ENCODE assay signal across 21 mouse cellular contexts in the genomic region with DNA sequence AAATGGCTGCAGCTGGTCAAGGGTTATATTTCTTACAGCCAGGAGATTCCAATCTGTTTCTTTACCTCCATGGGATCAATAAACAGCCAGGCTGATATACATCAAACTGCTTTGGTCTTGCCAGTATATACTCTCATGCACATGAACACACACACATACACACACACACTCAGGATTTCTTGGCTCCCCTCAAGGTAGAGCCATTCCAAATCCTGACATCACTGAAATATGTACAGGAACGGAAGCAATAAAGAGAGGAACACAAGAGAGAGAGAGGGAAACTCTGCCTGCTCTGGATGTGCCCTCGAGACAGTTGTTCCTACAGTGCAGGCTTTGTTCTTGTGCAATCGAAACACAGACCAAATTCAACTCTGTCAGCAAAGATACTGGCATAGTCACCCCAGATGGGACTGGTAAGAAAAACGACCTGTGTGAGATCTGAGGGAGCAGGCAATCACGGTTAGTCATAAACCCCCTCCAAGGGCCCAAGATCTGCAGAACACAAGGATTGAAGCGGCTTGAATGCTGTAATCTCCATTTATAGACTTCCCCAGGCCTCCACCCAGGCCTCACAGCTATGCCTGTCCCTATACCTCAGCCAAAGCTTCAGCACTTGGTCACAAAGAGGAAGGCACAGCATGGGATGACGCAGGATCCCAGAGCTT.
A peak's percentile ranks its signal among the peaks of the same experiment; 100 is the strongest.
DNase-seq lines count a peak whose midpoint lies in the region; ATAC-seq and TF ChIP-seq lines count a peak whose summit lies in the region.
"Had no signal": no experiment of that assay in that cellular context is flagged by ENCODE, and none has a peak within 500 bp of the region (broad histone marks: within the 10 kb centered on the region; RNA-seq: fewer than 3 reads in every experiment).

No protein-coding gene starts in this region.

- no peaks in the 10 kb centered on the region for H3K36me3 ChIP-seq in limb, embryonic 14.5 days (ENCODE audit: control insufficient read depth, insufficient read depth, low read length)
- H3K36me3 ChIP-seq: forebrain, embryonic 12.5 days; hindbrain, embryonic 15.5 days; limb, embryonic 12.5 days; midbrain, embryonic 13.5 days; neural tube, embryonic 15.5 days had no signal

- DNase-seq in layer of hippocampus, adult 2 months (ENCODE audit: low spot score in 2 of 2), result no peak
- no peak for DNase-seq in layer of hippocampus, adult 8-10 months (ENCODE audit: low spot score in 2 of 2)
- DNase-seq in 416B (ENCODE audit: low read depth), result peak; percentile 7
- peak; percentile 8 for DNase-seq in adipocyte (ENCODE audit: low spot score)
- DNase-seq in limb, embryonic 14.5 days (ENCODE audit: low spot score), result peak; percentile 62
- DNase-seq in urinary bladder, postnatal 25 days (ENCODE audit: low spot score), result no peak
- no peak for DNase-seq in frontal cortex, postnatal 10 days (ENCODE audit: low spot score in 2 of 2)
- no peak for DNase-seq in right cerebral cortex, postnatal 14 days
- DNase-seq: adrenal gland, postnatal 10 days; cerebellum, adult 11-12 months; cerebellum, postnatal 25 days; heart, postnatal 36 days; kidney, adult 2 months; kidney, postnatal 25 days; right cerebral cortex, postnatal 25 days; thymus, postnatal 25 days had no signal

- H3K4me2 ChIP-seq in limb, embryonic 14.5 days (replicated peaks; ENCODE audit: low read depth, low read length, severe bottlenecking), result no peak overlapping the region
- H3K4me2 ChIP-seq: forebrain, embryonic 12.5 days; hindbrain, embryonic 15.5 days; limb, embryonic 12.5 days; midbrain, embryonic 13.5 days; neural tube, embryonic 15.5 days had no signal

- peak overlapping the region; percentile 23; the same call in 1 of the 2 replicates for H3K27ac ChIP-seq in layer of hippocampus, adult 2 months
- peak overlapping the region; percentile 63; the same call in 1 of the 2 replicates for H3K27ac ChIP-seq in limb, embryonic 14.5 days (replicated peaks; ENCODE audit: low read depth, low read length)
- H3K27ac ChIP-seq: forebrain, embryonic 12.5 days; hindbrain, embryonic 15.5 days; limb, embryonic 12.5 days; midbrain, embryonic 13.5 days; neural tube, embryonic 15.5 days had no signal

- H3K9ac ChIP-seq in limb, embryonic 14.5 days (ENCODE audit: low read depth, low read length, severe bottlenecking), result no peak overlapping the region
- H3K9ac ChIP-seq: forebrain, embryonic 12.5 days; hindbrain, embryonic 15.5 days; limb, embryonic 12.5 days; midbrain, embryonic 13.5 days; neural tube, embryonic 15.5 days had no signal

- TF ChIP-seq POLR2A in limb, embryonic 14.5 days (IDR thresholded peaks at IDR 0.05; ENCODE audit: borderline replicate concordance, extremely low read depth, insufficient read depth, insufficient read length), result no peak

- no peak overlapping the region for H3K4me3 ChIP-seq in layer of hippocampus, adult 2 months
- no peak overlapping the region for H3K4me3 ChIP-seq in limb, embryonic 14.5 days (replicated peaks; ENCODE audit: low read length)
- H3K4me3 ChIP-seq: forebrain, embryonic 12.5 days; hindbrain, embryonic 15.5 days; limb, embryonic 12.5 days; midbrain, embryonic 13.5 days; neural tube, embryonic 15.5 days had no signal

- no peaks in the 10 kb centered on the region for H3K9me3 ChIP-seq in limb, embryonic 14.5 days (ENCODE audit: control insufficient read depth, low read length)
- H3K9me3 ChIP-seq: forebrain, embryonic 12.5 days; hindbrain, embryonic 15.5 days; limb, embryonic 12.5 days; midbrain, embryonic 13.5 days; neural tube, embryonic 15.5 days had no signal

- H3K27me3 ChIP-seq in limb, embryonic 14.5 days (ENCODE audit: control insufficient read depth, insufficient read depth, low read length), result no peaks in the 10 kb centered on the region
- H3K27me3 ChIP-seq: forebrain, embryonic 12.5 days; hindbrain, embryonic 15.5 days; limb, embryonic 12.5 days; midbrain, embryonic 13.5 days; neural tube, embryonic 15.5 days had no signal

- peaks cover 9% of the 10 kb centered on the region for H3K4me1 ChIP-seq in limb, embryonic 14.5 days (ENCODE audit: control insufficient read depth, insufficient read depth, low read length)
- H3K4me1 ChIP-seq: forebrain, embryonic 12.5 days; hindbrain, embryonic 15.5 days; midbrain, embryonic 13.5 days; neural tube, embryonic 15.5 days had no signal

- TF ChIP-seq CTCF in layer of hippocampus, adult 2 months (conservative IDR thresholded peaks at IDR 0.05), result no peak

- peak; percentile 83 for ATAC-seq in limb, embryonic 14.5 days (ENCODE audit: low FRiP score, low read depth)
- ATAC-seq: midbrain, embryonic 13.5 days had no signal

- 29% methylated on average over 7 of the region's 7 CpGs for WGBS in limb, embryonic 14.5 days

Comparison
In these comparisons a context has a peak if more than half of its experiments do, and no peak if none do; other contexts are left out.
1. DNase-seq: peak in 416B (single experiment), adipocyte (single experiment) and limb, embryonic 14.5 days (single experiment); none in layer of hippocampus, adult 2 months (0 of 2), layer of hippocampus, adult 8-10 months (0 of 2), urinary bladder, postnatal 25 days (single experiment), frontal cortex, postnatal 10 days (0 of 2) and right cerebral cortex, postnatal 14 days (single experiment).